Mouse (Mus musculus): ENCODE measurements around the gene Ppp1r12c.

Gene Ppp1r12c

GRCm38 (mm10) chr7:4492284-4493224, 8.9 kb downstream of the Ppp1r12c start:
- peak; percentile 29 for DNase-seq (ENCODE audit: low spot score)

- DNase-seq (ENCODE audit: low spot score), result peak; percentile 66
These were observed 10.2 kb downstream of the Ppp1r12c start for GRCm38 (mm10) chr7:4491308-4491707.

- no peak for DNase-seq (ENCODE audit: low spot score)
These were observed 19.2 kb downstream of the Ppp1r12c start for GRCm38 (mm10) chr7:4482281-4482680.

GRCm38 (mm10) chr7:4479674-4480073, 21.8 kb downstream of the Ppp1r12c start:
- peak; percentile 39 for DNase-seq (ENCODE audit: low spot score)

- DNase-seq (ENCODE audit: low spot score), result no peak
These were observed 22.6 kb downstream of the Ppp1r12c start for GRCm38 (mm10) chr7:4478796-4479291.

GRCm38 (mm10) chr7:4478021-4478795, 23.3 kb downstream of the Ppp1r12c start:
- DNase-seq (ENCODE audit: low spot score), result peak; percentile 87

GRCm38 (mm10) chr7:4473940-4474339, 27.5 kb downstream of the Ppp1r12c start:
- no peak for DNase-seq (ENCODE audit: low spot score)

- DNase-seq (ENCODE audit: low spot score), result peak; percentile 84
These were observed 30.3 kb downstream of the Ppp1r12c start for GRCm38 (mm10) chr7:4471179-4471555.

GRCm38 (mm10) chr7:4470275-4471178, 31.0 kb downstream of the Ppp1r12c start:
- peak; percentile 80 for DNase-seq (ENCODE audit: low spot score)

GRCm38 (mm10) chr7:4467801-4468200, 33.7 kb downstream of the Ppp1r12c start:
- no peak for DNase-seq (ENCODE audit: low spot score)

GRCm38 (mm10) chr7:4464194-4464824, 37.2 kb downstream of the Ppp1r12c start:
- DNase-seq (ENCODE audit: low spot score), result peak; percentile 90

GRCm38 (mm10) chr7:4460576-4461434, 40.7 kb downstream of the Ppp1r12c start, which contains the start of gene Eps8l1:
Gene Eps8l1 (plus strand): TSS chr7:4460674.
- peak; percentile 80 for DNase-seq (ENCODE audit: low spot score)

GRCm38 (mm10) chr7:4452644-4453043, 48.8 kb downstream of the Ppp1r12c start:
- DNase-seq (ENCODE audit: low spot score), result peak; percentile 86

GRCm38 (mm10) chr7:4449211-4449610, 52.3 kb downstream of the Ppp1r12c start:
- DNase-seq (ENCODE audit: low spot score), result no peak

- DNase-seq (ENCODE audit: low spot score), result no peak
These were observed 53.0 kb downstream of the Ppp1r12c start for GRCm38 (mm10) chr7:4448439-4448838.

- DNase-seq (ENCODE audit: low spot score), result no peak
These were observed 54.3 kb downstream of the Ppp1r12c start for GRCm38 (mm10) chr7:4447138-4447537.

- peak; percentile 95 for DNase-seq (ENCODE audit: low spot score)
These were observed 56.2 kb downstream of the Ppp1r12c start, which contains the start of gene Rdh13 for GRCm38 (mm10) chr7:4445216-4445791. Gene Rdh13 (minus strand): TSS chr7:4445649.

- no peak for DNase-seq (ENCODE audit: low spot score)
These were observed 60.9 kb downstream of the Ppp1r12c start for GRCm38 (mm10) chr7:4440549-4440948.

- DNase-seq (ENCODE audit: low spot score), result no peak
These were observed 63.8 kb downstream of the Ppp1r12c start for GRCm38 (mm10) chr7:4437721-4438120.

- DNase-seq (ENCODE audit: low spot score), result no peak
These were observed 69.5 kb downstream of the Ppp1r12c start for GRCm38 (mm10) chr7:4432026-4432425.

All from lung, postnatal 25 days (tissue).